Mouse (Mus musculus): Measurements from ENCODE around the gene Il12b.
A peak's percentile ranks its signal among the peaks of the same experiment; 100 is the strongest.
"Not testable (repeated sequence)": the region's sequence is repeated elsewhere in the genome, so short reads cannot be mapped to it uniquely, and the experiment has no call there.

Gene Il12b

GRCm38 (mm10) chr11:44410413-44410812, 10.6 kb downstream of the Il12b start:
- DNase-seq (ENCODE audit: low read depth, low spot score) = no peak

- no peak for DNase-seq (ENCODE audit: low read depth, low spot score)
Observed at GRCm38 (mm10) chr11:44412276-44412675, 12.4 kb downstream of the Il12b start.

DNA sequence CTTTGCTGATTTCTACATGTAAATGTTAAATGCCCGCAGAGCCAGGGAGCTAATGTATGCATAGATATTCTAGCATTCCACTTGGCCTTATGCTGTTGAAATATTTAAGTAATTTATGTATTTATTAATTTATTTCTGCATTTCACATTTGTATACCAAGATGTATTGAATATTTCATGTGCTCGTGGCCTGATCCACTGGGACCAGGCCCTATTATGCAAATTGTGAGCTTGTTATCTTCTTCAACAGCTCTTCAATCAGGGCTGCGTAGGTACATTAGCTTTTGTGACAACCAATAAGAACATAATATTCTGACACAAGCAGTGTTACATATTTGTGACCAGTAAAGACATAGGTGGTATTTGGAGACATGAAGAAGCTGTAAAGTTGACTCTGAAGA, 13.5 kb downstream of the Il12b start:
- no peak for DNase-seq (ENCODE audit: low read depth, low spot score)

GRCm38 (mm10) chr11:44414605-44415004, 14.7 kb downstream of the Il12b start:
- DNase-seq (ENCODE audit: low read depth, low spot score) = no peak

DNA sequence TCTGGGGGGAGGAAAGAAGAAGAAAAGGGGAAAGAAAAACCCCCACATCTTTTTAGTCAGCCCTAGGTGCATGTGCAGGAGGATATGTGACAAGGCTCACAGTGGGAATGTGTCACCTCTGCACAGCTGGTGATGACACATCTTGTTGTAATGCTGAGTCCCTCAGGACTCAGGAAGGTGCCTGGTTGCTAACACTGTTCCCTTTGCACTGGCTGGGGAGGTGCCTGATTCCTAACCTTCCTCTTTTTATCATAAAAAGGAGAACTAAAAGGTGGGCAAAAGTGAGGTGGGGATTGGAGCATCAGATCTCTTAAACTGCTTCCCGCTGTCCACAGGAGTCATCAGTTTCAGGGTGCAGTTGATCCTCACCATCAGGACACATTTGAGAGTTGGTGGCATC, 17.5 kb downstream of the Il12b start:
- no peak for DNase-seq (ENCODE audit: low read depth, low spot score)

DNA sequence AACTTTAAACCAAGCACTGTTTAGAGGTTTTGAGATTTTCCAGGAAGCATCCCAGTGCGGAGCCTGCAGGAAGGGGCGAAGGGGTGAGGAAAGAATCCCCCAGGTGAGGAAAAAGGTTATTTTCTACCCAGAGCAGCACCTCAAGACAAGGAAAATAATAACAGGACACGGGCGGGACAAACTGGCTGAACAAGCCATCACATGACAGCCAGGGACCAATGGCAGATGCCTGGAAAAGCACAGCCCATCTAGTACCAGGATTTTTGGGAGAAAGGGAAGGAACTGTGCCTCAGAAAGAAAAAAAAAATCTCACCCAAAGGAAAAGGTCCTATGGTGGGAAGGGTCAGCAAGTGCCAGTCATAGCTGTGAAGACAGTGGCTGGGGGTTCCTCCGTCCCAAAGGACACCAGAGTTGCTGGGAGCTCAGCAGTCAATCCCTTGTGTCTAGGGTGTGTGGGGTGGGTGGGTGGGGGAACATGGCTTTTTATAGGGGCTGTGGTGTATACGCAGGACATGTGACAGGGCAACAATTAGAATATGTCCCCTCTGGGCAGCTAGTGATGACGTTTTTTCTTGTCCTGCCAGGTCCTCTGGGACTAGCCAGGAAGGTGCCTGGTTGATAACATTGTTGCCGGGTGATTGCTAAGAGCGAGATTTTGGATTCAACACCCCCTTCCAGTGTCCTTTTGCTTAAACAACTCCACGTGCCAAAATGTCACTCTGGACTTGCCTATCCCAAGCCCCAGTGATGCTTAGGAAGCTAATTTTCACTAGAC, 22.7 kb downstream of the Il12b start:
- no peak for DNase-seq (ENCODE audit: low read depth, low spot score)

DNA sequence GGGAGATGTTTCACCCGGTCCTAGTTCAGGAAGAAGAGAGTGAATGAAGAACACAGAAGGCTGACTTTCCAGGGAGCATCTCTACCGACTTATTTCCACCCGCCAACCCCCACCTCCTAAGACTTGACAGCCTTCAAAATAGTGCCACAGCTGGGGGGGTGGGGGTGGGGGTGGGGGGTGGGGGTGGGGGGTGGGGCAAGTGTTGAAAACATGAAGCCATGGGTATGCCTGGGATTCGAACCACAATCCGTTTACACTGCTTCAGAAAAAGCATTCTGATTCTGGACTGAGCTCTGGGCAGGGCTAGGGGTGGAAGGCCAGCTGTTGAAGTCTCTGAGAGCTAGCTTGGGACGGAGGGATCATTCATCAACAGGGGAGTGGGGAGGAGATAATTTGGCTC, 23.4 kb downstream of the Il12b start:
- DNase-seq (ENCODE audit: low read depth, low spot score) = no peak

- DNase-seq (ENCODE audit: low read depth, low spot score) = no peak
Observed at GRCm38 (mm10) chr11:44423955-44424354, 24.1 kb downstream of the Il12b start.

DNA sequence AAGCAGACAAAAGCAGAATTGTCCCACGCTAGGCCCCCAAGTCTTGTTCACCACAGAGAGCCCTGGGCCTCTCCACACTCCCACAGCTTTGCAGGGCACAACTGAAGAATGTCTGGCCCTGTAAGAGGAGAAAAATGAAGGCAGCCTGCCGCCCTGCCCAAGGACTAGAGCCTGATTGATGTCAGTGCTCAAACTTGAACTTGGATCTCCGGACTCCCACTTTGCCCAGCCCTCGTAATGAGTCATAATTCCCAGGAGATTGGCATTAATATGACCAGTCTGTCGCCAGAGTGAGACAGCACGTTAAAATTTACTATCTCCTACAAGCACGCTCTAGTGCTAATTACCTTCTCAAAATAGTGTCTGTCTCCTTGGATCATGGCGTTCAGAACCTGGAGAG, 25.1 kb downstream of the Il12b start:
- DNase-seq (ENCODE audit: low read depth, low spot score) = no peak

GRCm38 (mm10) chr11:44425626-44426025, 25.8 kb downstream of the Il12b start:
- no peak for DNase-seq (ENCODE audit: low read depth, low spot score)

DNA sequence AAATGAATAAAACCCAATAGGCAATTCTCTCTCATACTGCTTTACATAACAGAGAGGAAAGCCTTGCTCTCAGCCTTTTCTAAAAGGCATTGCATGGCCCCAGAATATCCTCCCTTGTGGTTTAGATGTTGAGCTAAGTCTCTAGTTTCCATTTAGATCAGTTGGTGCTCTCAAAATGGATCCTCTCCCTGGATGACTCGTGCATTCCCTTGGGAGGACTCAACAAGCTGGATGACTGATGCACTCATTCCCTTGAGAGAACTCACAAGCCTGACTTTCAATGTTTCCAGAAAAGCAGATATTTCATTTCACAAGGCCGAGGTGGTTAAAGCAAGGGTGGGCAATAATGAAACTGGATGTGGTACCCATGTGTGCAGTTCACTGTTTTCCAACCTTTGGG, 28.1 kb downstream of the Il12b start:
- DNase-seq (ENCODE audit: low read depth, low spot score) = no peak

- DNase-seq (ENCODE audit: low read depth, low spot score) = no peak
Observed at GRCm38 (mm10) chr11:44430036-44430435, 30.2 kb downstream of the Il12b start.

DNA sequence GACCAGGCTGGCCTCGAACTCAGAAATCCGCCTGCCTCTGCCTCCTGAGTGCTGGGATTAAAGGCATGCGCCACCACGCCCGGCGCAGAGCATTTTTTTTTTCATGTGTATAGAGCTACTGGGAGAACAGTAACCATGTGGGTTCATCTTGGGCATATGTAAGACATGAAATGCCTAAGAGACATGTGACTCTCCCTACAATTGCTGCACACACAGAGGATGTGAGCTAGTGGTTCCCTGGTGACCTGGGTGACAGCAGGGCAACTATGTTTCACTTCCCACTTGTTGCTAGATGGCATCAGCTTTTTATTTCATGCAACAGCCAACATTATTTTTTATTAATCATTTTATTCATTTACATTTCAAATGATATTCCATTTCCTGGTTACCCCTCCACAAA, 37.9 kb downstream of the Il12b start:
- DNase-seq (ENCODE audit: low read depth, low spot score) = no peak

GRCm38 (mm10) chr11:44451046-44451445, 51.2 kb downstream of the Il12b start:
- no peak for DNase-seq (ENCODE audit: low read depth, low spot score)

- DNase-seq (ENCODE audit: low read depth, low spot score) = not testable (repeated sequence)
Observed at GRCm38 (mm10) chr11:44452016-44452415, 52.2 kb downstream of the Il12b start.

DNA sequence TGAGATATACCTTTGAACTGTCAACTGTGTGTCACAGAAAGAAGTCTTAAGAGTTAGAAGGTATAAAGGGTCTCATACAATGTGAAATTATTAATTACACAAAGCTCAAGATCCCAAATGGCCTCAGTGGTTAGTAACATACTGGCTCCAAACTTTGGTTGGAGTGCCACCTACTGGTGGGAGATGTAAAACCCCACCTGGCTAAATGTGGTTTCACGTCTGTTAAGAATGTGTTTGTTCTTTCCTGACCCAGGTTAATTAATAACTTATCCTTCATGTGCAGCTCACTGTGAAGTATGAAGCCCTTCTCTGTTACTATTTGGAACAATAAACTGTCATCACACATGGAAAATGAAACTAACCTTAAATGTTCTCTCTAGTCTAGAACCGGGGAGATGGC, 53.6 kb downstream of the Il12b start:
- DNase-seq (ENCODE audit: low read depth, low spot score) = peak; percentile 39

DNA sequence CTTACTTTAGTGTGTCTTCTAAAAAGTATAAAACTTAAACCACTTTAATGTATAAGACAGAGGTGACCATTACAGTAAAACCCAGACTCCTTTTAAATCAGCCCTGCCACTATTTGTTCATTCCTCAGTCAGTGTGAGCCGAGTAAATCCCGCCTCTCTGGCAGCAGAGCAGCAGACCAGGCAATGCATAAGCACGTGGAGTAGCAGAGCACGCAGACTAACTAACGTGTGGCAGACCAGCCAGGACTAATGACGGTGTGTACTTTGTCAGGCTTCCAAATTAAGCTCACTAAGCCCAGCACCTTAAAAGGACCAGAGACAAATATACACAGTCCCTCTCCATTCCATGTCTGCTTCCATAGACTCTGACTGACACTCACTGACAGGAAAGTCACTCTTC, 61.6 kb downstream of the Il12b start:
- DNase-seq (ENCODE audit: low read depth, low spot score) = no peak
